ENCODE assay signal across 30 mouse cellular contexts in the genomic region with DNA sequence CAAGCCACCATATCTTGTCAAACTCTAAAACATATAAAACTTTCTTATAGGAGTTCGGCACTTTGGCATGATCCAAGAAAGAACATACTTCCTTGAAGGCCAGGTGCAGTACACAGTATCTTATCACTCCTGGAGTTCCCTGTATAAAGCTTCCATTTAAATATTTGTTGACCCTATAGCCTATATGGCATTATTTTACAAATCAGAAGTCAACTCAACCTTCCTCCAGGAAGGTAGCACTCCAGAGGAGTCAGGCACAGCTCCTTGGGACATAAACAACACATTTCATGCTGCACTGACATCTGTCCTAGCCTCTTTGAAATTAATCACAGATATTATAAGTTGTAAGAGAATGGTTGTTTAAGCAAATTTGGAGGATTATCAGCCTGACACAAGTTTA.
"Had no signal": no experiment of that assay in that cellular context is flagged by ENCODE, and none has a peak within 500 bp of the region (broad histone marks: within the 10 kb centered on the region; RNA-seq: fewer than 3 reads in every experiment).

No protein-coding gene starts in this region.

- H3K4me1 ChIP-seq: liver, embryonic 15.5 days; midbrain, embryonic 12.5 days; midbrain, embryonic 13.5 days; midbrain, embryonic 15.5 days had no signal

- H3K4me3 ChIP-seq: left cerebral cortex, adult 2 months; limb, embryonic 10.5 days; limb, embryonic 12.5 days; limb, embryonic 13.5 days; limb, embryonic 15.5 days; liver, embryonic 12.5 days; liver, embryonic 13.5 days; liver, embryonic 15.5 days; lung, embryonic 15.5 days; megakaryocyte, embryonic 14.5 days; midbrain, embryonic 10.5 days; midbrain, embryonic 12.5 days; midbrain, embryonic 13.5 days; midbrain, embryonic 15.5 days; myocyte had no signal

- H3K36me3 ChIP-seq: limb, embryonic 10.5 days; limb, embryonic 12.5 days; limb, embryonic 13.5 days; limb, embryonic 15.5 days; liver, embryonic 12.5 days; liver, embryonic 13.5 days; liver, embryonic 15.5 days; lung, embryonic 15.5 days; midbrain, embryonic 10.5 days; midbrain, embryonic 12.5 days; midbrain, embryonic 13.5 days; midbrain, embryonic 15.5 days had no signal

- ATAC-seq: liver, embryonic 12.5 days; lung, postnatal 0 days; midbrain, embryonic 13.5 days; midbrain, embryonic 15.5 days; midbrain, embryonic 16.5 days had no signal

- H3K9me3 ChIP-seq: limb, embryonic 10.5 days; limb, embryonic 12.5 days; limb, embryonic 13.5 days; limb, embryonic 15.5 days; liver, embryonic 12.5 days; liver, embryonic 13.5 days; liver, embryonic 15.5 days; lung, embryonic 15.5 days; megakaryocyte, embryonic 14.5 days; midbrain, embryonic 10.5 days; midbrain, embryonic 12.5 days; midbrain, embryonic 13.5 days; midbrain, embryonic 15.5 days had no signal

- H3K27ac ChIP-seq: left cerebral cortex, adult 2 months; limb, embryonic 10.5 days; limb, embryonic 12.5 days; limb, embryonic 13.5 days; limb, embryonic 15.5 days; liver, embryonic 12.5 days; liver, embryonic 13.5 days; liver, embryonic 14.5 days; liver, embryonic 15.5 days; lung, embryonic 15.5 days; macrophage; midbrain, embryonic 10.5 days; midbrain, embryonic 12.5 days; midbrain, embryonic 13.5 days; midbrain, embryonic 15.5 days had no signal

- H3K4me2 ChIP-seq: limb, embryonic 12.5 days; limb, embryonic 13.5 days; limb, embryonic 15.5 days; liver, embryonic 11.5 days; liver, embryonic 12.5 days; liver, embryonic 13.5 days; liver, embryonic 15.5 days; lung, embryonic 14.5 days; lung, embryonic 15.5 days; midbrain, embryonic 12.5 days; midbrain, embryonic 13.5 days; midbrain, embryonic 15.5 days had no signal

- H3K9ac ChIP-seq: limb, embryonic 12.5 days; limb, embryonic 13.5 days; limb, embryonic 15.5 days; liver, embryonic 12.5 days; liver, embryonic 13.5 days; liver, embryonic 14.5 days; liver, embryonic 15.5 days; liver, postnatal 0 days; lung, embryonic 14.5 days; lung, embryonic 15.5 days; midbrain, embryonic 12.5 days; midbrain, embryonic 13.5 days; midbrain, embryonic 15.5 days had no signal

- H3K27me3 ChIP-seq: limb, embryonic 12.5 days; limb, embryonic 13.5 days; limb, embryonic 15.5 days; liver, embryonic 12.5 days; liver, embryonic 13.5 days; liver, embryonic 15.5 days; lung, embryonic 15.5 days; megakaryocyte, embryonic 14.5 days; midbrain, embryonic 12.5 days; midbrain, embryonic 13.5 days; midbrain, embryonic 15.5 days had no signal

- DNase-seq: left cerebral cortex, postnatal 4 days; liver; liver, embryonic 13.5 days; liver, postnatal 0 days; lung, adult 18-20 months; lung, adult 2 months; lung, embryonic 14.5 days; lung, postnatal 10 days; lung, postnatal 14 days; lung, postnatal 36 days; lung, postnatal 4 days had no signal
